Comparison of ENCODE assay signal across 8 mouse cellular contexts in genomic region chr13:58149033-58149558, GRCm38 (mm10). TPM values are rescaled to one million over a fixed set of nuclear protein-coding genes. Genes with fewer than 3 reads are reported as not detected.
DNase-seq lines count a peak whose midpoint lies in the region; ATAC-seq and TF ChIP-seq lines count a peak whose summit lies in the region.

No protein-coding gene starts in this region.

- H3K79me2 ChIP-seq in macrophage (ENCODE audit: inconsistent target) = no peaks in the 10 kb centered on the region

- H3K4me1 ChIP-seq in E14TG2a.4 (replicated peaks; ENCODE audit: low read depth, low read length) = no peaks in the 10 kb centered on the region
- peaks cover 11% of the 10 kb centered on the region; the same call in 1 of the 2 replicates for H3K4me1 ChIP-seq in forebrain, embryonic 13.5 days

- H3K9ac ChIP-seq in forebrain, embryonic 13.5 days = 0 out of 2 replicates have a peak overlapping the region, but pooled peaks have one; percentile 31

- H3K4me3 ChIP-seq in E14TG2a.4 (replicated peaks; ENCODE audit: low read length) (no peak overlapping the region), macrophage (ENCODE audit: inconsistent target) (peak overlapping the region; percentile 10; the same call in 1 of the 2 replicates)
- H3K4me3 ChIP-seq in forebrain, embryonic 13.5 days = peak overlapping the region; percentile 39

- H3K36me3 ChIP-seq in E14TG2a.4 (ENCODE audit: insufficient read depth, low read length) = no peaks in the 10 kb centered on the region
- no peaks in the 10 kb centered on the region for H3K36me3 ChIP-seq in forebrain, embryonic 13.5 days (ENCODE audit: poor library complexity, severe bottlenecking)
- no peaks in the 10 kb centered on the region for H3K36me3 ChIP-seq in macrophage (ENCODE audit: inconsistent target)

- peak; percentile 40 for DNase-seq in kidney, adult 9 months
- DNase-seq in adrenal gland, adult 8-10 months = no peak
- DNase-seq in frontal cortex, postnatal 14 days (ENCODE audit: low spot score in 2 of 2) = no peak
- DNase-seq in yolk sac, embryonic 10.5 days (ENCODE audit: low spot score) = no peak

- WGBS in forebrain, embryonic 13.5 days = 45% methylated on average over 5 of the region's 5 CpGs
- 60% methylated on average over 5 of the region's 5 CpGs for WGBS in macrophage (ENCODE audit: missing documents)

- peaks cover 21% of the 10 kb centered on the region for H3K9me3 ChIP-seq in E14TG2a.4 (ENCODE audit: low read length)
- no peaks in the 10 kb centered on the region for H3K9me3 ChIP-seq in forebrain, embryonic 13.5 days (replicated peaks)

- TF ChIP-seq CTCF in E14TG2a.4 (conservative IDR thresholded peaks at IDR 0.05; ENCODE audit: low read length) = peak; percentile 56

- H3K27ac ChIP-seq in forebrain, embryonic 13.5 days = no peak overlapping the region
- H3K27ac ChIP-seq in macrophage = no peak overlapping the region

- ATAC-seq in activated CD4-positive, CD25-positive, alpha-beta regulatory T cell, adult 4 months = peak; percentile 68
- peak; percentile 72 for ATAC-seq in forebrain, embryonic 13.5 days

- H3K27me3 ChIP-seq in E14TG2a.4 (ENCODE audit: insufficient read depth, low read length) = peaks cover 11% of the 10 kb centered on the region; the same call in 1 of the 2 replicates
- no peaks in the 10 kb centered on the region for H3K27me3 ChIP-seq in forebrain, embryonic 13.5 days

- peak overlapping the region; percentile 70 for H3K4me2 ChIP-seq in forebrain, embryonic 13.5 days

RNA-seq across cellular contexts. Expression of gene Idnk, which starts 8.4 kb away (rescaled TPM):
- 100 to 1,000 TPM; 250 to 265 TPM for polyA plus RNA-seq in activated CD4-positive, CD25-positive, alpha-beta regulatory T cell, adult 4 months (2017; shearing (Covaris generic))
- 66.5 and 73.2 TPM in 2 replicates for polyA plus RNA-seq in forebrain, embryonic 13.5 days (2015; fragmentation: Nextera tagmentation; extraction: Ambion mirVana)
- total RNA-seq in macrophage (2018; cell fraction: chromatin; rRNA removed) = 10 to 100 TPM; 13.8 to 98.1 (median 53.0) TPM
- 10 to 100 TPM; 23.9 to 95.4 (median 51.6) TPM for total RNA-seq in macrophage (2018; cell fraction: cytosol; rRNA removed)
- total RNA-seq in macrophage (2018; cell fraction: nucleus; rRNA removed) = 100 to 1,000 TPM in 7 of 26 experiments, 10 to 100 TPM in 19; 18.0 to 132 (median 67.2) TPM
- polyA plus RNA-seq in macrophage (2018) = 22.2 to 41.3 TPM (median 25.5 TPM) in 3 replicates
- 10 to 100 TPM; 59.2 to 71.4 (median 63.6) TPM for total RNA-seq in adrenal gland, adult 8-10 months (2022)

RNA-seq across cellular contexts. Expression of gene Hnrnpa0, which starts 20.7 kb away (rescaled TPM):
- polyA plus RNA-seq in activated CD4-positive, CD25-positive, alpha-beta regulatory T cell, adult 4 months (2017; shearing (Covaris generic)) = 10 to 100 TPM; 20.5 to 32.4 TPM
- polyA plus RNA-seq in forebrain, embryonic 13.5 days (2015; fragmentation: Nextera tagmentation; extraction: Ambion mirVana) = 73.6 and 81.0 TPM in 2 replicates
- total RNA-seq in macrophage (2018; cell fraction: chromatin; rRNA removed) = 10 to 100 TPM in 12 of 26 experiments, 1 to 10 TPM in 14; 3.4 to 31.2 (median 9.5) TPM
- total RNA-seq in macrophage (2018; cell fraction: cytosol; rRNA removed) = 10 to 100 TPM; 38.9 to 70.2 (median 49.6) TPM
- 10 to 100 TPM; 16.2 to 68.0 (median 38.1) TPM for total RNA-seq in macrophage (2018; cell fraction: nucleus; rRNA removed)
- 18.4 to 77.1 TPM (median 48.4 TPM) in 3 replicates for polyA plus RNA-seq in macrophage (2018)
- total RNA-seq in adrenal gland, adult 8-10 months (2022) = 100 to 1,000 TPM; 104 to 131 (median 119) TPM

RNA-seq across cellular contexts. Expression of gene Klhl3, which starts 35.7 kb away (rescaled TPM):
- polyA plus RNA-seq in activated CD4-positive, CD25-positive, alpha-beta regulatory T cell, adult 4 months (2017; shearing (Covaris generic)) = 1 to 10 TPM; 7.0 to 9.8 TPM
- 5.6 and 6.7 TPM in 2 replicates for polyA plus RNA-seq in forebrain, embryonic 13.5 days (2015; fragmentation: Nextera tagmentation; extraction: Ambion mirVana)
- under 1 TPM in 13 of 26 experiments, not detected in 13; 0.09 to 0.71 (median 0.41) TPM for total RNA-seq in macrophage (2018; cell fraction: chromatin; rRNA removed)
- under 1 TPM in 25 of 26 experiments, not detected in 1; 0.03 to 0.34 (median 0.10) TPM for total RNA-seq in macrophage (2018; cell fraction: cytosol; rRNA removed)
- total RNA-seq in macrophage (2018; cell fraction: nucleus; rRNA removed) = 1 to 10 TPM in 1 of 26 experiments, under 1 TPM in 13, not detected in 12; 0.06 to 2.2 (median 0.28) TPM
- 0.05 to 1.1 TPM (median 0.19 TPM) in 3 replicates for polyA plus RNA-seq in macrophage (2018)
- total RNA-seq in adrenal gland, adult 8-10 months (2022) = 1 to 10 TPM; 1.1 to 4.2 (median 3.2) TPM
